Mouse (Mus musculus) limb, embryonic 14.5 days (tissue): ENCODE results near the gene Dscam. TPM values are rescaled to one million over a fixed set of nuclear protein-coding genes. Genes with fewer than 3 reads are reported as not detected.

Source experiments
- ATAC-seq: fragments of 200-750 bp; cut with Nextera tagmentation; 2 replicates; pipeline ENCODE4 v1.8.0; 2017; ENCODE audit warnings: low read depth, moderate number of reproducible peaks, moderate TSS enrichment; ENCODE audit not compliant: low FRiP score
- DNase-seq: peaks from one replicate; pipeline ENCODE4 v3.0.0-alpha.2; 2015; ENCODE audit warnings: low spot score
- H3K27ac ChIP-seq: fragments of 300-500 bp; sonication (generic); replicated peaks from 2 replicates; pipeline ENCODE4 v1.5.1; 2014; ENCODE audit warnings: low read depth, mild to moderate bottlenecking, low read length, moderate library complexity, mixed read lengths
- H3K27me3 ChIP-seq: fragments of 300-500 bp; sonication (generic); 2 replicates; pipeline ENCODE4 v1.6.1; 2014; ENCODE audit warnings: low read length, mixed read lengths; ENCODE audit not compliant: control insufficient read depth, insufficient read depth
- H3K36me3 ChIP-seq: fragments of 300-500 bp; sonication (generic); 2 replicates; pipeline ENCODE4 v1.6.1; 2014; ENCODE audit warnings: mild to moderate bottlenecking, low read length, moderate library complexity, mixed read lengths; ENCODE audit not compliant: control insufficient read depth, insufficient read depth
- H3K4me1 ChIP-seq: fragments of 300-500 bp; sonication (generic); 2 replicates; pipeline ENCODE4 v1.6.1; 2014; ENCODE audit warnings: antibody characterized with exemption, low read length, mixed read lengths; ENCODE audit not compliant: control insufficient read depth, insufficient read depth
- H3K4me2 ChIP-seq: fragments of 300-500 bp; sonication (generic); replicated peaks from 2 replicates; pipeline ENCODE4 v1.6.1; 2014; ENCODE audit warnings: low read depth, mild to moderate bottlenecking, low read length, moderate library complexity; ENCODE audit not compliant: severe bottlenecking
- H3K4me3 ChIP-seq: fragments of 300-500 bp; sonication (generic); replicated peaks from 2 replicates; pipeline ENCODE4 v1.5.1; 2014; ENCODE audit warnings: low read length
- H3K9ac ChIP-seq: fragments of 300-500 bp; sonication (generic); 2 replicates; pipeline ENCODE4 v1.6.1; 2014; ENCODE audit warnings: mild to moderate bottlenecking, low read depth, low read length, moderate library complexity; ENCODE audit not compliant: severe bottlenecking
- H3K9me3 ChIP-seq: fragments of 300-500 bp; sonication (generic); 2 replicates; pipeline ENCODE4 v1.6.1; 2016; ENCODE audit warnings: low read length; ENCODE audit not compliant: control insufficient read depth
- POLR2A ChIP-seq: fragments of 200-500 bp; IDR thresholded peaks from 2 replicates; pipeline ENCODE4 v1.8.0; 2012; ENCODE audit warnings: inconsistent platforms, mild to moderate bottlenecking, moderate library complexity, borderline replicate concordance; ENCODE audit not compliant: insufficient read depth, insufficient read length; ENCODE audit errors: extremely low read depth
- WGBS: fragments of 180-500 bp; shearing (Covaris S2); extraction: QIAGEN DNeasy Blood & Tissue Kit; methylation state at CpG from one replicate; pipeline ENCODE4 v1.1.7; 2014; 5-methylcytosine and 5-hydroxymethylcytosine counted together
- polyA plus RNA-seq, 2 experiments: library from polyadenylated mRNA; depleted of rRNA in 1 of 2; stranded (reverse) in 1 of 2; unstranded in 1 of 2; fragments of >200 nt; fragmentation: Nextera tagmentation in 1 of 2; extraction: Ambion mirVana in 1 of 2; gene quantifications; 2 replicates each; pipeline versions ENCODE4 v1.2.1 to v1.2.3; 2012 to 2014

Dscam gene
- polyA plus RNA-seq, 2 experiments: 0.17 to 0.20 TPM

GRCm38 (mm10) chr16:96758381-96758780 lies 412.2 kb downstream of the Dscam start:
- no peak overlapping the region for H3K9ac ChIP-seq
- no peak for ATAC-seq
- 43% methylated on average over 3 of the region's 3 CpGs for WGBS

GRCm38 (mm10) chr16:96757588-96758313 lies 412.8 kb downstream of the Dscam start:
- H3K9me3 ChIP-seq: no peaks in the 10 kb centered on the region
- no peak overlapping the region for H3K4me2 ChIP-seq
- H3K27ac ChIP-seq: no peak overlapping the region
- DNase-seq (no peak), ATAC-seq (no peak)
- no peak for TF ChIP-seq POLR2A
- no peaks in the 10 kb centered on the region for H3K27me3 ChIP-seq
- H3K4me3 ChIP-seq: no peak overlapping the region
- no peaks in the 10 kb centered on the region for H3K36me3 ChIP-seq
- WGBS: 6% methylated on average over 9 of the region's 9 CpGs
- no peak overlapping the region for H3K9ac ChIP-seq
- peaks cover 6% of the 10 kb centered on the region; the same call in 1 of the 2 replicates for H3K4me1 ChIP-seq

More at GRCm38 (mm10) chr16:96758381-96758780, 412.2 kb downstream of the Dscam start:
- Histone ChIP-seq H3K4me2 (no peak overlapping the region), H3K27ac (no peak overlapping the region), H3K4me3 (no peak overlapping the region), H3K4me1 (peaks cover 6% of the 10 kb centered on the region; the same call in 1 of the 2 replicates), H3K9me3 (no peaks in the 10 kb centered on the region), H3K27me3 (no peaks in the 10 kb centered on the region), H3K36me3 (no peaks in the 10 kb centered on the region)
- no peak for DNase-seq
- no peak for TF ChIP-seq POLR2A

- no peak overlapping the region for H3K9ac ChIP-seq
- no peaks in the 10 kb centered on the region for H3K36me3 ChIP-seq
- H3K4me2 ChIP-seq: no peak overlapping the region
- H3K9me3 ChIP-seq: no peaks in the 10 kb centered on the region
- ATAC-seq (no peak), DNase-seq (no peak)
- H3K4me1 ChIP-seq: peaks cover 6% of the 10 kb centered on the region; the same call in 1 of the 2 replicates
- 13% methylated on average over 7 of the region's 7 CpGs for WGBS
- H3K27me3 ChIP-seq: no peaks in the 10 kb centered on the region
- no peak overlapping the region for H3K4me3 ChIP-seq
- H3K27ac ChIP-seq: no peak overlapping the region
- TF ChIP-seq POLR2A: no peak
Observed at GRCm38 (mm10) chr16:96756994-96757393, 413.6 kb downstream of the Dscam start.

- DNase-seq: no peak
- H3K36me3 ChIP-seq: no peaks in the 10 kb centered on the region
- TF ChIP-seq POLR2A: no peak
- WGBS: 74% methylated on average over 6 of the region's 6 CpGs
- ATAC-seq: no peak
- H3K27me3 ChIP-seq: no peaks in the 10 kb centered on the region
- H3K4me1 ChIP-seq: peaks cover 6% of the 10 kb centered on the region; the same call in 1 of the 2 replicates
- H3K9ac ChIP-seq: no peak overlapping the region
- no peak overlapping the region for H3K4me2 ChIP-seq
- H3K9me3 ChIP-seq: no peaks in the 10 kb centered on the region
- H3K27ac ChIP-seq: no peak overlapping the region
- H3K4me3 ChIP-seq: no peak overlapping the region
Observed at GRCm38 (mm10) chr16:96754971-96755504, 415.5 kb downstream of the Dscam start.

- WGBS: 63% methylated on average over 6 of the region's 6 CpGs
- Histone ChIP-seq H3K4me2 (no peak overlapping the region), H3K4me3 (no peak overlapping the region), H3K36me3 (no peaks in the 10 kb centered on the region), H3K27ac (no peak overlapping the region), H3K9me3 (no peaks in the 10 kb centered on the region), H3K4me1 (peaks cover 6% of the 10 kb centered on the region; the same call in 1 of the 2 replicates), H3K27me3 (no peaks in the 10 kb centered on the region), H3K9ac (no peak overlapping the region)
- DNase-seq (no peak), ATAC-seq (no peak)
- TF ChIP-seq POLR2A: no peak
Observed at GRCm38 (mm10) chr16:96754381-96754780, 416.2 kb downstream of the Dscam start.
